Mouse (Mus musculus) liver, embryonic 12.5 days (tissue): ENCODE measurements around the gene Trim3. TPM values are rescaled to one million over a fixed set of nuclear protein-coding genes. Genes with fewer than 3 reads are reported as not detected.
A peak's percentile ranks its signal among the peaks of the same experiment; 100 is the strongest.

Experiments
- ATAC-seq: fragments of 200-750 bp; cut with Nextera tagmentation; 2 replicates; pipeline ENCODE4 v1.8.0; 2017; ENCODE audit warnings: moderate number of reproducible peaks, mild to moderate bottlenecking, moderate library complexity
- H3K27ac ChIP-seq: fragments of 300-500 bp; sonication (generic); 2 replicates; pipeline ENCODE4 v1.5.1; 2016; ENCODE audit warnings: mild to moderate bottlenecking
- H3K27me3 ChIP-seq: fragments of 300-500 bp; sonication (generic); replicated peaks from 2 replicates; pipeline ENCODE4 v1.6.1; 2016; ENCODE audit warnings: mild to moderate bottlenecking, moderate library complexity
- H3K36me3 ChIP-seq: fragments of 300-500 bp; sonication (generic); 2 replicates; pipeline ENCODE4 v1.6.1; 2016; ENCODE audit warnings: mild to moderate bottlenecking, moderate library complexity
- H3K4me1 ChIP-seq: fragments of 300-500 bp; sonication (generic); 2 replicates; pipeline ENCODE4 v1.6.1; 2016
- H3K4me2 ChIP-seq: fragments of 300-500 bp; sonication (generic); 2 replicates; pipeline ENCODE4 v1.6.1; 2016; ENCODE audit warnings: mild to moderate bottlenecking, moderate library complexity
- H3K4me3 ChIP-seq: fragments of 300-500 bp; sonication (generic); 2 replicates; pipeline ENCODE4 v1.5.1; 2016; ENCODE audit warnings: mild to moderate bottlenecking, moderate library complexity
- H3K9ac ChIP-seq: fragments of 300-500 bp; sonication (generic); 2 replicates; pipeline ENCODE4 v1.6.1; 2016; ENCODE audit warnings: mild to moderate bottlenecking, moderate library complexity
- H3K9me3 ChIP-seq: fragments of 300-500 bp; sonication (generic); replicated peaks from 2 replicates; pipeline ENCODE4 v1.6.1; 2016; ENCODE audit warnings: mild to moderate bottlenecking, moderate library complexity
- WGBS: fragments of 180-500 bp; shearing (Covaris S2); methylation state at CpG from one replicate; pipeline ENCODE4 v1.1.7; 2016; ENCODE audit not compliant: insufficient replicate concordance; 5-methylcytosine and 5-hydroxymethylcytosine counted together
- polyA plus RNA-seq: library from polyadenylated mRNA; unstranded; fragments of >200 nt; fragmentation: Nextera tagmentation; extraction: Ambion mirVana; gene quantifications from 2 replicates; pipeline ENCODE4 v1.2.1, GENCODE M21; 2016

Trim3 gene
- polyA plus RNA-seq, 1 experiment from 2014 or later = 7.7 TPM

- H3K4me1 ChIP-seq = peaks cover 34% of the 10 kb centered on the region
Observed at GRCm38 (mm10) chr7:105632551-105632972, 809 bp downstream of the Trim3 start.

DNA sequence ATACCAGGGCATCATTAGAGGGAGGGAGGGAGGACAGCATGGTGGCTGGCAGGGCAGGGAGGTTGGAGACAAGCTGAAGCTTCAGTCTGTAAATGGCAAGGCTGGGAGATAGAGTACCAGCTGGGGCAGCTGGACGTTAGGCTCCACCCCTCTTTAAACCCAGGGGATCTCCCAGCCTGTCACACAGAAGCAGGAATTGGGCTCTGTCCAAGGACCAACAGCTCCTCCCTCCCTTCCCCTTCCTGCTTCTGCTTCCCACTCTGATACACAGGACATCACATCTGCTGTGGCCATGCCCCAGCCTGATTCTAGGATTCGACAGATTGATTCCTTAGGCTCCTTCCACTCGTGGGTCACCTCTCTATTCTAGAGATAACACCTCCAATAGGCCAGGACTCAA lies 4.7 kb downstream of the Trim3 start:
- no peak overlapping the region for H3K4me3 ChIP-seq
- H3K27ac ChIP-seq = no peak overlapping the region
- peaks cover 8% of the 10 kb centered on the region; the same call in 1 of the 2 replicates for H3K36me3 ChIP-seq
- no peak overlapping the region for H3K4me2 ChIP-seq
- H3K9me3 ChIP-seq = no peaks in the 10 kb centered on the region
- ATAC-seq = no peak
- H3K27me3 ChIP-seq = peaks cover 12% of the 10 kb centered on the region
- WGBS = 18% methylated on average over 3 of the region's 3 CpGs
- H3K9ac ChIP-seq = no peak overlapping the region
- peaks cover 8% of the 10 kb centered on the region for H3K4me1 ChIP-seq

More at GRCm38 (mm10) chr7:105632551-105632972, 809 bp downstream of the Trim3 start:
- peak overlapping the region; percentile 95 for H3K4me2 ChIP-seq
- no peak; the same call in 1 of the 2 replicates for ATAC-seq
- H3K36me3 ChIP-seq = peaks cover 21% of the 10 kb centered on the region
- H3K9me3 ChIP-seq = no peaks in the 10 kb centered on the region
- peak overlapping the region; percentile 69 for H3K4me3 ChIP-seq
- H3K27me3 ChIP-seq = peaks cover 12% of the 10 kb centered on the region
- peak overlapping the region; percentile 78 for H3K9ac ChIP-seq
- H3K27ac ChIP-seq = no peak overlapping the region
- WGBS = 30% methylated on average over 4 of the region's 4 CpGs

DNA sequence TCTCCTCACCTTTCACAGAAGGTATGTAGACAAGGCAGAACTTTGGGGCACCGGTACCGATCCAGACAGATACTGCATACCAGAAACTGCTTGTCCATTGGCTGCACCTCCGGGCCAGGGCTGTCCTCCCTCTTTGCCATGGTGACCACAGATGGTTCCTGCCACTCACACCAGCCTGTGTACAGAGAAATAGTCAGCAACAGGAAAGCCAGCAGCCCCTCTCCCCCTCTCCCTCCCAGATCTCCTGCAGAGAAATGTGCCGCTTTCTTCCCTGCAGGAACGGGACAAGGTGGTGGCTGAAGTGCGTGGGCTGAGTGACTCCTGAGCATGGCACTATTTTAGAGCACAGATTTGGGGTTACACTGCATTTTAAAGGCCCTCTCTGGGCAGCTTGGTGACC lies 8.0 kb downstream of the Trim3 start:
- no peaks in the 10 kb centered on the region for H3K27me3 ChIP-seq
- H3K4me1 ChIP-seq = no peaks in the 10 kb centered on the region
- H3K9ac ChIP-seq = no peak overlapping the region
- WGBS = 72% methylated on average over 6 of the region's 6 CpGs
- no peak overlapping the region for H3K4me3 ChIP-seq
- peaks cover 10% of the 10 kb centered on the region; the same call in 1 of the 2 replicates for H3K36me3 ChIP-seq
- H3K4me2 ChIP-seq = no peak overlapping the region
- H3K9me3 ChIP-seq = no peaks in the 10 kb centered on the region
- ATAC-seq = no peak
- H3K27ac ChIP-seq = no peak overlapping the region

- Histone ChIP-seq H3K4me3 (no peak overlapping the region), H3K9ac (no peak overlapping the region), H3K27ac (no peak overlapping the region), H3K4me2 (no peak overlapping the region), H3K27me3 (no peaks in the 10 kb centered on the region), H3K4me1 (0 out of 2 replicates have a peak, but pooled peaks cover 1% of the 10 kb centered on the region), H3K36me3 (peaks cover 41% of the 10 kb centered on the region), H3K9me3 (no peaks in the 10 kb centered on the region)
- WGBS = 65% methylated on average over 8 of the region's 8 CpGs
- no peak for ATAC-seq
Observed at GRCm38 (mm10) chr7:105621646-105622292, 11.6 kb downstream of the Trim3 start.

- H3K36me3 ChIP-seq = peaks cover 45% of the 10 kb centered on the region
- no peak overlapping the region for H3K9ac ChIP-seq
- WGBS = 75% methylated on average over 4 of the region's 4 CpGs
- no peaks in the 10 kb centered on the region for H3K9me3 ChIP-seq
- no peak for ATAC-seq
- no peak overlapping the region for H3K4me3 ChIP-seq
- no peak overlapping the region for H3K4me2 ChIP-seq
- H3K4me1 ChIP-seq = 0 out of 2 replicates have a peak, but pooled peaks cover 4% of the 10 kb centered on the region
- H3K27ac ChIP-seq = no peak overlapping the region
- H3K27me3 ChIP-seq = no peaks in the 10 kb centered on the region
Observed at GRCm38 (mm10) chr7:105621053-105621452, 12.3 kb downstream of the Trim3 start.

DNA sequence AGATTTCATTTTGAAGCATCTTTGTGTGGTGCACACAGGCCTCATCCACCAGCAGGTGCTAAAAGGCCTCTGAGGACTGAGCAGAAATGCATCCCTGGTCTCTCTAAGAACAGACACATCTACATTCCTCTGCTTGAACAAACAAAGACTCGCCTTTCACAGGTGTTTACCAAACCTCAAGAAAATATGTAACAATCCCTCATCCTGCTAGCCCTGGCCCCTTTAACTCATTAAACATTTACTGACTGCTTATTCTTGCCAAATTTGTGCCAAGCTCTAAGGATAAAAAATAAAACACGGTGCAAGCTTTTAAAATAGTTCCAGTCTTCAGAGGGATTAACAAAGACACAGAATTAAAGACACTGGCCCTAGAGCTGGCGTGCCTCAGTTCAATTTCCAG lies 13.7 kb downstream of the Trim3 start:
- WGBS = 61% methylated on average over 3 of the region's 3 CpGs
- peaks cover 51% of the 10 kb centered on the region for H3K36me3 ChIP-seq
- H3K9ac ChIP-seq = no peak overlapping the region
- no peaks in the 10 kb centered on the region for H3K27me3 ChIP-seq
- no peak overlapping the region for H3K4me2 ChIP-seq
- H3K4me1 ChIP-seq = 0 out of 2 replicates have a peak, but pooled peaks cover 4% of the 10 kb centered on the region
- no peak overlapping the region for H3K27ac ChIP-seq
- no peak overlapping the region for H3K4me3 ChIP-seq
- H3K9me3 ChIP-seq = no peaks in the 10 kb centered on the region
- no peak for ATAC-seq

GRCm38 (mm10) chr7:105617810-105618209 lies 15.6 kb downstream of the Trim3 start:
- no peaks in the 10 kb centered on the region for H3K27me3 ChIP-seq
- 90% methylated on average over 22 of the region's 22 CpGs for WGBS
- H3K27ac ChIP-seq = no peak overlapping the region
- no peak for ATAC-seq
- H3K9ac ChIP-seq = no peak overlapping the region
- H3K4me3 ChIP-seq = no peak overlapping the region
- no peaks in the 10 kb centered on the region for H3K9me3 ChIP-seq
- peaks cover 54% of the 10 kb centered on the region for H3K36me3 ChIP-seq
- 0 out of 2 replicates have a peak, but pooled peaks cover 4% of the 10 kb centered on the region for H3K4me1 ChIP-seq
- no peak overlapping the region for H3K4me2 ChIP-seq

GRCm38 (mm10) chr7:105616561-105616960 lies 16.8 kb downstream of the Trim3 start:
- Histone ChIP-seq H3K27me3 (no peaks in the 10 kb centered on the region), H3K9me3 (no peaks in the 10 kb centered on the region), H3K27ac (no peak overlapping the region), H3K36me3 (peaks cover 57% of the 10 kb centered on the region), H3K4me2 (no peak overlapping the region), H3K9ac (no peak overlapping the region), H3K4me1 (0 out of 2 replicates have a peak, but pooled peaks cover 4% of the 10 kb centered on the region), H3K4me3 (no peak overlapping the region)
- no peak for ATAC-seq
- WGBS = 76% methylated on average over 6 of the region's 6 CpGs

DNA sequence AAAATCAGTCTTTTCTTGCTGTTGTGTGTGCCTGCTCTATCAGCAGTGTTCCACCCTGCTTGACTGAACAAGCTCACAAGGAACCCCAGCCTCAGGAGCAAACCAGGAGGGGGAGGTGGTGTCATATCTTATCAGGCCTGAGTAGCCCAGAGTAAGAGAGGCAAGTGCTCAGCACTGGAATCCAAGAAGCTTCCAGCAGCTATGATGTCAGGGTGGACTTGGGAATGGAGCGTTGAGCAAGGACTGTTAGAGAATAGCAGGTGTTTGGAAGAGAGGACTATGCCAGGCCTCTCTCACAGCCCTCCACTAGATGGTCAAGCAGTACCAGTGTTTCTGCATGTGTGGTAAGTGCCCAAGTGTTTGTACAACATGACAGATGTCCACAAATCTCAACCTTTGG lies 17.7 kb downstream of the Trim3 start:
- no peak overlapping the region for H3K4me3 ChIP-seq
- no peak overlapping the region for H3K9ac ChIP-seq
- no peak overlapping the region for H3K4me2 ChIP-seq
- H3K27ac ChIP-seq = no peak overlapping the region
- 64% methylated on average over 1 of the region's 1 CpGs for WGBS
- no peaks in the 10 kb centered on the region for H3K27me3 ChIP-seq
- H3K9me3 ChIP-seq = no peaks in the 10 kb centered on the region
- peaks cover 65% of the 10 kb centered on the region for H3K36me3 ChIP-seq
- no peak for ATAC-seq
- 0 out of 2 replicates have a peak, but pooled peaks cover 4% of the 10 kb centered on the region for H3K4me1 ChIP-seq

DNA sequence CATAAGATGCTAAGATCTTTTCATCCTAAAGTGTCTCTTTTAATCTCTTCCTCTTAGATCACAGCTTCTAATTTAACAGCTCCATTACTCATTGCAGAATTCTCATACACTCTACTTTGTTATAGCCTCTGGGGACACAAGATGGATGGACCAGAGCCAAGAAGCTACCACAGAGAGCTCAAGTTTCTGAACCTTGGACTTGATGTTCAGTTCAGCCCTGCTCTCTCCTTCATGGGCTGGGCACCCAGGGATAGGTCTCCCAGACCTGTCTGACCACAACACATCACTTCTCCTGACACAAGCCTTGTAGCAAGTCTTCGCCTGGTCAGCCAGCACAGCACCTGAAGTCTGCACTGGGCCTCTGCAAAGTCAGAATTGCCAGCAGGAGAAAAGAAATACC lies 19.0 kb downstream of the Trim3 start:
- no peak for ATAC-seq
- Histone ChIP-seq H3K9me3 (no peaks in the 10 kb centered on the region), H3K4me2 (no peak overlapping the region), H3K9ac (no peak overlapping the region), H3K4me1 (0 out of 2 replicates have a peak, but pooled peaks cover 4% of the 10 kb centered on the region), H3K27me3 (no peaks in the 10 kb centered on the region), H3K36me3 (peaks cover 70% of the 10 kb centered on the region), H3K4me3 (no peak overlapping the region), H3K27ac (no peak overlapping the region)
- 63% methylated on average over 1 of the region's 1 CpGs for WGBS

GRCm38 (mm10) chr7:105611767-105612166 lies 21.6 kb downstream of the Trim3 start:
- Histone ChIP-seq H3K4me1 (0 out of 2 replicates have a peak, but pooled peaks cover 3% of the 10 kb centered on the region), H3K9me3 (no peaks in the 10 kb centered on the region), H3K27ac (no peak overlapping the region), H3K4me2 (no peak overlapping the region), H3K27me3 (no peaks in the 10 kb centered on the region), H3K36me3 (peaks cover 43% of the 10 kb centered on the region), H3K9ac (no peak overlapping the region), H3K4me3 (no peak overlapping the region)
- WGBS = 60% methylated on average over 1 of the region's 1 CpGs
- ATAC-seq = no peak

- Histone ChIP-seq H3K27ac (no peak overlapping the region), H3K4me3 (no peak overlapping the region), H3K9me3 (no peaks in the 10 kb centered on the region), H3K9ac (no peak overlapping the region), H3K4me1 (no peaks in the 10 kb centered on the region), H3K27me3 (no peaks in the 10 kb centered on the region), H3K4me2 (no peak overlapping the region), H3K36me3 (peaks cover 27% of the 10 kb centered on the region)
- ATAC-seq = no peak
- 47% methylated on average over 3 of the region's 3 CpGs for WGBS
Observed at GRCm38 (mm10) chr7:105608467-105608866, 24.9 kb downstream of the Trim3 start.
